Mouse (Mus musculus) layer of hippocampus, adult 11-12 months (tissue): ENCODE measurements around the gene Fbxo40.

Source experiments
- DNase-seq: peaks from one replicate; pipeline ENCODE4 v3.0.0; 2022; ENCODE audit warnings: low spot score

Gene Fbxo40

GRCm38 (mm10) chr16:36989999-36990625, at the start of gene Fbxo40:
Gene Fbxo40, minus strand, starts transcription at chr16:36990467.
- DNase-seq, result no peak

GRCm38 (mm10) chr16:37034751-37035150, 44.5 kb upstream of the Fbxo40 start:
- DNase-seq, result no peak

- no peak for DNase-seq
Measured at GRCm38 (mm10) chr16:37031996-37032395, 41.7 kb upstream of the Fbxo40 start.

- no peak for DNase-seq
Measured at GRCm38 (mm10) chr16:37027581-37027980, 37.3 kb upstream of the Fbxo40 start.

GRCm38 (mm10) chr16:37012336-37012735, 22.1 kb upstream of the Fbxo40 start:
- no peak for DNase-seq

GRCm38 (mm10) chr16:37011922-37012289, 21.6 kb upstream of the Fbxo40 start:
- no peak for DNase-seq

- peak; percentile 93 for DNase-seq
Measured at GRCm38 (mm10) chr16:37011061-37011921, 21.0 kb upstream of the Fbxo40 start, which contains the start of gene Polq. Gene Polq, plus strand, starts transcription at chr16:37011786.

GRCm38 (mm10) chr16:37010370-37010769, 20.1 kb upstream of the Fbxo40 start:
- peak; percentile 47 for DNase-seq

- no peak for DNase-seq
Measured at GRCm38 (mm10) chr16:37009262-37009661, 19.0 kb upstream of the Fbxo40 start.

- no peak for DNase-seq
Measured at GRCm38 (mm10) chr16:36999366-36999972, 9.2 kb upstream of the Fbxo40 start.

GRCm38 (mm10) chr16:36997650-36998049, 7.4 kb upstream of the Fbxo40 start:
- no peak for DNase-seq

- no peak for DNase-seq
Measured at GRCm38 (mm10) chr16:36989493-36989892, 774 bp downstream of the Fbxo40 start.

GRCm38 (mm10) chr16:36988066-36988465, 2.2 kb downstream of the Fbxo40 start:
- no peak for DNase-seq

- no peak for DNase-seq
Measured at GRCm38 (mm10) chr16:36987399-36987798, 2.9 kb downstream of the Fbxo40 start.

GRCm38 (mm10) chr16:36985636-36986042, 4.6 kb downstream of the Fbxo40 start:
- peak; percentile 11 for DNase-seq

- no peak for DNase-seq
Measured at GRCm38 (mm10) chr16:36983796-36984195, 6.5 kb downstream of the Fbxo40 start.

- no peak for DNase-seq
Measured at GRCm38 (mm10) chr16:36979127-36979526, 11.1 kb downstream of the Fbxo40 start.

- no peak for DNase-seq
Measured at GRCm38 (mm10) chr16:36963415-36963814, 26.9 kb downstream of the Fbxo40 start.

- no peak for DNase-seq
Measured at GRCm38 (mm10) chr16:36955106-36955505, 35.2 kb downstream of the Fbxo40 start.

- no peak for DNase-seq
Measured at GRCm38 (mm10) chr16:36951029-36951428, 39.2 kb downstream of the Fbxo40 start.

GRCm38 (mm10) chr16:36949614-36950336, 40.5 kb downstream of the Fbxo40 start:
- DNase-seq, result no peak

- no peak for DNase-seq
Measured at GRCm38 (mm10) chr16:36947646-36948197, 42.5 kb downstream of the Fbxo40 start.
